Mouse (Mus musculus) 416B (cell line): ENCODE measurements around the gene Foxf2.

Source experiments
- DNase-seq: peaks from one replicate; pipeline ENCODE4 v3.0.0; 2011; ENCODE audit warnings: low read depth

Gene Foxf2

DNA sequence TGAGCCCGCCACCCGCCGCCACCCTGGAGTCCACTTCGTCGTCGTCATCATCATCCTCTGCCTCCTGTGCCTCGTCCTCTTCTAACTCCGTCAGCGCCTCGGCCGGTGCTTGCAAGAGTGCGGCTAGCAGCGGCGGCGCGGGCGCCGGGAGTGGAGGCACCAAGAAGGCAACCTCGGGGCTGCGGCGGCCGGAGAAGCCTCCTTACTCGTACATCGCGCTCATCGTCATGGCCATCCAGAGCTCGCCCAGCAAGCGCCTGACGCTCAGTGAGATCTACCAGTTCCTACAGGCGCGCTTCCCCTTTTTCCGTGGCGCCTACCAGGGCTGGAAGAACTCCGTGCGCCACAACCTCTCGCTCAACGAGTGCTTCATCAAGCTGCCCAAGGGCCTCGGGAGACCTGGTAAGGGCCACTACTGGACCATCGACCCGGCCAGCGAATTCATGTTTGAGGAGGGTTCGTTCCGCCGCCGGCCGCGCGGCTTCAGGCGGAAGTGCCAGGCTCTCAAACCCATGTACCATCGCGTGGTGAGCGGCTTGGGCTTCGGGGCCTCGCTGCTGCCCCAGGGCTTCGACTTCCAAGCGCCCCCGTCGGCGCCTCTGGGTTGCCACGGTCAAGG is 676 bp downstream of the Foxf2 start:
- no peak for DNase-seq

GRCm38 (mm10) chr13:31626991-31627625 is 1.5 kb downstream of the Foxf2 start:
- no peak for DNase-seq

DNA sequence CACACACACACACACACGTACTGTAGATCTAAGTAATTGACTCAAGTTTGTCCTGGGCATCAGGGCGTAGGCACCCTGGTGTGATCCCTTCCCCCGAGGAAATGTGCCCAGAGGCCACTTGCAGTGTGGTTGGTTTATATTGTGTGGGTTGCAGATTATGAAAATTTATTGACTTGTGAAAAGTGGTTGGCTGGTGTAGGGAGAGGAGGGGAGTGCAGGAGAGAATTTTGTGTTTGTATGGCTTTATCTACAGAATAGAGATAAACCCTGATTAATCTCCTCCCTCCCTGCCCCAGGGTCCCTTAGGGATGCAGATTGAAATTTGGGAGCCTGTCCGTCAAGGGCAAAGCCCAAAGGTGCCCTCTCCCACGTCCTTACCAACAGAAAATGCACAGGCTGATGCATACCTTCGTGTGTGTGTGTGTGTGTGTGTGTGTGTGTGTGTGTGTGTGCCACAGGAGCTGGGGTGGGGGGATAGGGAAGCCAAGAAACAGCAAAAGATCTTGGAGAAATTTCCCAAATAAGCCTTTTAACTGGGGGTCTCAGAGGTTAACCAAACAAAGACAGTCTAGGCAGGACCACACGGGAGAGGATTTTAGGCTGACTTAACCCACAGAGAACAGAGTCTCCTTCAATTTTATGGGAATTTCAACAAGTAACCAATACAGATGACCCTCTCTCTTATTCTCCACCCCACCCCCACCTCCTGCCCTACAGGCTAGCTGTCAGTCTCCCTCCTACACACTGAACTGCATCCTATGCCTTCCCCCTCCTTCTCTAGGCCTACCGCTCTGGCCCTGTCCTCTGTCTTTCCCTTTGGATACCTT is 2.5 kb downstream of the Foxf2 start:
- DNase-seq = no peak

DNA sequence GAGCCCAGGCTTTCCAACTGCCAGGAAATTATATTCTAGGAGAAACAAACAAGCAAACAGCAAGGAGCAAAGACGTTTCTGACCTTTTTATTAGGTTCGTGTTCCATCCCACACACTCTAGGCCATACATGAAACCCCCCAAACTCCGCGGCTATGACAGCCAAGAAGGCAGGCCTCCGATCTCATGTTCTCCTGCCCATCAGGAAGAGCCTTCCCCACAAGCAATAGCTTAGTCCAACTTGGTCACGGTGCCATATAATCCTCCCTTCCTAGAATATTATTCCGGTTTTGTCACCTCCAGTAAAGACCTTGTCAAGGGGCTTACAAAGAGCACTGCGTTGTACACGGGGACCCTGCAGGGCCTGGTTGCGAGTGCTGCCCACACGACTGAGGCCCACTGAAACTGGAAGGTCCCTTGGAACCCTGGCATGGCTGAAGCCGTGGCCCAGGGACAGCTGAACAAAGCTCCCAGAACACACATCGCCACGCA is 3.1 kb downstream of the Foxf2 start:
- DNase-seq = no peak

- no peak for DNase-seq
Observed at GRCm38 (mm10) chr13:31629321-31629851, 3.8 kb downstream of the Foxf2 start.

DNA sequence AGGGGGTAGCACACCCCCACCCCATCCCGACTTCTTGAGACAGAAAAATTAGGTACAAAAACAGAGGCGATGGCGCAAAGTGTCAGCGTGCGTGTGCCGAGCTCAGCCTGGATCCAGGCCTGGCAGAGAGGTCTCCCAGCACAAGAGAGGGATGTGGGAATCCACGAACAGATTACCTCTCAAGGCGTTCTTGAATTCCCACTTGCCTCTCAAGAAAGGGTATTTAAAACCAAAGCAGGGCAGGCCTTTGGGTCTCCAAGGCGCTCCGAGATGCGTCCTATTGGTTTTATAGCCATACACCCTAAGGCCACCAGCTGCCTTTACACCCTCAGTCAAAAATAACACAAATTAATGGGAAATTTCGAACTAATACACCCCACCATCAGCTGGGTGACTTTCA is 4.4 kb downstream of the Foxf2 start:
- DNase-seq = no peak

DNA sequence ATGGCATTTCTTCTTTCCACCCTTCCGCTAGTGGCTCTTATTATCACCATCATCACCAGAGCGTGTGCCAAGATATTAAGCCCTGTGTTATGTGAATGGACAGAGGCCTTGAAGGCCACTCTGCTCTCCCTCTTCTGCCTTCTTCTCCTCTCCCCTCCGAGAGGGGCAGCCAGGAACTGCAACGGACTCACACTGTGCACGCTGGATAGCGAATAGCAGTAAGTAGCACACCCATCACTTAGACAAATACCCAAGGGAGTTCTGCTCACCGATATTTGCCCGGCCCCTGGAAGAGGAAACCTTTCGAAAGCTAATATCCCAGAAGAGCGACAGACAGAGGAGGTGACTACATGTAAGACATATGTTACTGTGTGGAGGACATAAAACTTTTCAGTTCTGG is 4.9 kb downstream of the Foxf2 start:
- no peak for DNase-seq

DNA sequence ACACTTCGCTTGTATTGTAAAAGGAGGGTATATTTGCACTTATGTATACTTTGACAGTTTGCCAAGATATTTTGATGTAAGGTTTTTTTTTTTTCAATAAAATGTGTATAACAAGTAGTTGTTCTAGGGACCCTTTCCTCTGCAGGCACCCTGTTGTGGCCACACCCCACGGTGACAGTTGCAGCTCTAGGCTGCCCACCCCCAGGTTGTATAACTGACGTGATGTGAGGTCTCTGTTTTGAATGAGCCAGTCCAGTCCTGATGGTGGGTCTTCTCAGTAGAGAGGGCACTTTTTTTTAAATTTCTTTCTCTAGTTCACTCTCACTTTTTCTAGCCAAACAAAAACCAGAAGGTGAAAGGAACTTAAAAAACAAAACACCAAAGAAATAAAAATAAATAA is 5.7 kb downstream of the Foxf2 start:
- no peak for DNase-seq

DNA sequence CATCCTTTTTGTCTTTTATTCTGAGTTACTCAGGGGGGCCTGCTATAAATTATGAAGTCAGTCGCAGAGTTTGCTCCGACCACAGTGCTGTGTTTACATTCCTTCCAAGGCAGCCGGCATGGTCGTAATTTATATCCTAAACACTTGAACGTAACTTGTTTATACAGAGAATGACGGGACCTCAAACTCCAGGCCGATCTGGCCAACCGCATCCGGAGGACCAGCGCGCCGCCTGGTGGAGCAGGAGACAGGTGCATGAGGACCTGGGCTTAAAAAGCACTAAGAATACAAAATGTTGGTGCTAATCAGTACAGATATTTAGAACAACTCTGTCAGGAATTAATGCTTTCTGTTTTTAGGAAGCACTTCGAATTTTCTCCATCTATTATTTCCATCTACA is 6.8 kb downstream of the Foxf2 start:
- DNase-seq = peak; percentile 67

- no peak for DNase-seq
Observed at GRCm38 (mm10) chr13:31633259-31633658, 7.6 kb downstream of the Foxf2 start.

GRCm38 (mm10) chr13:31635546-31635945 is 9.9 kb downstream of the Foxf2 start:
- no peak for DNase-seq

- DNase-seq = no peak
Observed at GRCm38 (mm10) chr13:31641517-31641916, 15.9 kb downstream of the Foxf2 start.

DNA sequence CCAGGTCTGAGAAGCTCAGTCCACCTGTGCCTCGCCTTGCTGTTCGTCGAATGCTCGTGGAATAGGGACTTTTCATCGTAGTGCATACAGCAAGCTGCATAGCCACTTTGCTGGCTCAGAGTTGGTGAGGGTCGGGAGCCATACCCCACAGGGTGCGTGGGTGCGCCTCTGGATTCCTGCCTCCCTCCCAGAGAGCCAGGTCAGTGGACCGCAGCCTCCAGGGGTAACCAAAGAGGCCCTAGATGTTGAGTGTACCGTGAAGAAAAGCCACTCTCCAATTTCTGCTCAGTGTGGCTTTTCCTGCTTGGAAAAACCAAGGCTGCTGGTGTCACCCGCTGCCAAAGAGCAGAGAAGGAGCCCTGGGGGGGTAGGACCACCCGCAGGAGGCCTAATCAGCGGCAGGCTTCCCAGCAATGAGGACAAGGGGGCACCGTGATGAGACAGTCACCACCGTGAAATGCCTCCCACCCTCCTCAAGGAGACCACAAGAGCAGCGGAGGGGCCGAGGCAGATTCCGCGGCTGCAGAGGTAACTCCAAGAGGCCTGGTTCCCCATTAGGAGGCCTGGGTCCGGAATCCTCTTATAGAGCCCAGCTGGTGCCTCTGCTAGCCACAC is 26.6 kb downstream of the Foxf2 start:
- no peak for DNase-seq

DNA sequence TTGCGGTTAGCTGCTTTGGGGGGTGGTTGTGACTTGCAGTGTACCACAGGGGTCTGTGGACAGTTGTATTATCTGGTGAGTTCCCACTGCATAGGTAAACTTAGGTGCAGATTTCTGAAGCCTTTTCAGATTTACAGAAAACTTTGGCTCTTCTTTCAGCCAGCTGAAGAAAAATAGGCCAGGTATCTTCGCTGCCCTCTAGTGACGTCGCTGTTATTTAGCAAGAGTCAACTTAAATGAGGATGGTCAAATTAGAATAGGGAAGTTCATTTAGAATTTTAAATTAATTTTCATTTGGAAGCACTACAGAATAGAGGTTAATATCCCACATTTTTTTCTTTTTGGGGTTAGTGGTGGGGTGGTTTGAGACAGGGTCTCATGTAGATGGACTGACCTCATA is 30.6 kb downstream of the Foxf2 start:
- peak; percentile 41 for DNase-seq

DNA sequence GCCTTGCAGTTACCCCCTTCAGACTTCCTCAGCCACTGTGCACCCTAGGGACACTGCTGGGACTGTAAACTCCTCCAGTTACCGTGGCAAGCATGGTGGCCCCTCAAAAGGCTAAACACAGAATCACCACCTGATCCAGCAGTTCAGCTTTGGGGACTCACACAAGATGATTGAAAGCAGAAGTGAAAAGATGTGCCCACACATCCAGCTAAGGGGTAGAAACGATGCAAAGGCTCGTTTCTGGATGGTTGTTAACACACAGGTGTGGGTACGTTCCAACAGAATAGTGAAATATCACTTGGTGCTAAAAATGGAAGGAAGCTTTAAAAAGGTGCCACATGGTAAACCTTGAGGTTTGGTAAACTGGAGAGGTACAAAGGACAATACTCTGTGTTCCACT is 32.6 kb downstream of the Foxf2 start:
- DNase-seq = no peak

DNA sequence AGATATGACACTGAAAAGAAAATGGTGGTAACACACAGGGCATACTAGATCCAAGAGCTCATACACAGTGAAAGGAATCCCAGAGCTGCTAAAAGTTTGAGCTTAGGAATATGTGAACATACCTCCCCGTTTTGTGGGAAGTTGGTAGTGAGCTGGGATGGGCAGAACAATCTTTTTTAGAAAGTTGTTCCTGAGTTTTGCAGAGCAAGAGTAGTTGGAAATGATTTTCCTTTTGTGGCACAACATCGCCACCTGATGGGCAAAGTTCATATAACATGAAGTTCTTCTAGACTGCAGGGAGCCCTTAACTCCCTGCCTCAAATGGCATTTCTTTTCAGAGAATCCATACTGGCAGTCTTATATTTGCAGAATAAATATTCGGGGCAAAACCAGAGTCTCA is 33.3 kb downstream of the Foxf2 start:
- peak; percentile 60 for DNase-seq

DNA sequence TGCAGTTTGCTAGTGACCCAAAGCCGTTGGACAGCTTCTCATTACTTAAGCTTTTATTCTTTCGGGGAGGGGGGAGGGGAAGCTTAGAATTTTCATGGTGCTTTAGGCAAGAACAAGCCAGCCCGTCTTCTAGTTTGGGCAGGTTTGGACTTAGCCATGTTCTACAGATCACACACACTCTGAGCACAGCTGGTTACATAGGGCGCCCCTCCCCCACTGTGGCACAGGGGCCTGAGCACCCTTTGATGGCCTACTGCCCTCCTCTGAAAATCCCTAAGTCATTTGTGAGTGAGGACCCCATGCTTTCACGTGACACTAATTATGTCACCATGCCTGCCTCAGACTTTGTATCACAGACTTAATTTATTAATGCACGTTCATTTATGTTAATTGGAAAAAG is 35.6 kb downstream of the Foxf2 start:
- no peak for DNase-seq

GRCm38 (mm10) chr13:31665376-31665775 is 39.8 kb downstream of the Foxf2 start:
- DNase-seq = no peak

DNA sequence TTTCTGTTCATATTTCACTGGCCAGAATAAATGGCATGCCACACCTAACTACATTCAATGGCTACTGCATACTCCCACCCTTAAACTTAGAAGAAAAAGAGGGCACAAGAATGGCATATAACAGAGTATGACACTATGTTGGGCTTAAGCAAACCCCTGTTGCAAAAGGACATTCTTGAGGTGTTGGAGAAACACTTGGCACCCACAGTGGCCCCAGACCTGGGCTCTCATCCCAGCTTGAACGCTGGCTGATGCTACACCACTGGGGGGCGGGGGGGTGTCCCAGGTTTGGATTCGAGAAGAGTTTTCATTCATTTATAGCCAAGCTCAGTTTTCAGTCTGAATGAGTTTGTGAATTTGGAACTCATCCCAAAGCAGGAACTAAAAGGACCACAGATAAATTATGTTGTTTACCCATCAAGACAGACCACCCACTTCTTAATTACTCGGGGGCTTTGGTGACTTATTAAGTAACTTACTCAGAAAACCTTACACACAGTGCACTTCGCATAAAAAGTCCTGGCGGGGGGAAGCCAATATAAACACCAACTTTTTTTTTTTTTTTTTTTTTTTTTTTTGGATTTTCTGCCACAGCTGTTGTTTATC is 42.4 kb downstream of the Foxf2 start:
- DNase-seq = no peak

DNA sequence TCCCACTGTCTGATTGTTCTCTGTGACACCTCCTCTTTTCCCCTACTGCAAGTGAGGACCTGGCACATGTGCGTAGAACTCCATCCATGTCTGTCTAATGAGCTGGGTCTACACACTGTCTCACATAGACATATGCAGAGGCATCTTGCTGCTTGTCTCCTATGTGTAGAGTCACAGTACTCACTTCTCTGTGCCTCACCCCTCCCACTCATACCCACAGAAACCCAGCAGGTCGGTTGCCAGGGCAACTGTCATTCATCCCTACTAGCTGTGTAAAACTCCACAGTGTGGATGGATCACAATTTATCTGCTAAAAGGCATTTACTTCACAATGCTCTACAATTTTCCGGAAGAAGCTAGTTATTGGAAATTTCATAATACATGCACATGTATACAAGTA is 46.5 kb downstream of the Foxf2 start:
- no peak for DNase-seq
